Mouse (Mus musculus): Measurements from ENCODE around the gene Anxa9.

DNA sequence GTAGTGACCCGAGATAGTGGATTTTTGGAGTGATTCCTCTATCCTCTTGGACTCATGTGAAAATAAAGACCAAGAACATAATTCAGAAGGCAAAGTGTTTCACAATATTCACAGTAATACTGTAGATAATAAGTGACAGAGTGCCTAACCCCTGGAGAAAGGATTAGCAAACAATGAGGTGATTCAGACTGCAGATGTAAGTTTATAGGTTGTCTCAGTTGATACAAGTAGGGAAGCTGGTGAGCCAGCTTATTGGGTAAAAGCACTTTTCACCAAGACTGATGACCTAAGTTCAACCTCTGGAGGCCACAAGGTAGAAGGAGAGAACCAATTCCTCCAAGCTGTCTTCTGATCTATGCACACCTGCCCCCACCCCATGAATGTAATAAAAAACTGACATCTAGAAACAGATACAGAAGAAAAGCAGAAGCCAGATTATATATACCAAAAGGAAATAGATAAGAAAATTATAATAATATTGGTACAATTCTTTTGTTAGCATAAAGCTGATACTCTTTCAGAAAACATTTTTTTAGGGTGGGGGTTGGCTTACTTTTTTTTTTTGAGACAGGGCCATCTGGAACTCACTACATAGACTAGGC lies 21.9 kb upstream of the Anxa9 start:
- TF ChIP-seq POLR2A (IDR thresholded peaks at IDR 0.05; ENCODE audit: low read depth, low read length) (no peak), CTCF (IDR thresholded peaks at IDR 0.05; ENCODE audit: extremely low read depth, insufficient read depth, insufficient read length, insufficient replicate concordance) (no peak)

Data from spleen, adult 2 months (tissue).